Mouse (Mus musculus) gastrocnemius, adult 2 months (tissue): Measurements from ENCODE around the gene Ncln. TPM values are rescaled to one million over a fixed set of nuclear protein-coding genes. Genes with fewer than 3 reads are reported as not detected.

Experiments
- DNase-seq: peaks from one replicate; pipeline ENCODE4 v3.0.0; 2022
- H3K27ac ChIP-seq: fragments of 200-600 bp; 2 replicates; pipeline ENCODE4 v1.8.1; 2022; ENCODE audit warnings: mild to moderate bottlenecking
- H3K4me3 ChIP-seq: fragments of 200-600 bp; 2 replicates; pipeline ENCODE4 v1.8.1; 2022; ENCODE audit warnings: mild to moderate bottlenecking, moderate library complexity
- CTCF ChIP-seq: fragments of 200-600 bp; IDR thresholded peaks from 2 replicates; pipeline ENCODE4 v1.8.1; 2022; ENCODE audit warnings: antibody characterized with exemption, mild to moderate bottlenecking, moderate library complexity
- intact Hi-C: fragments of 180-260 bp; cut with DNase I; formaldehyde crosslinking; loops from one replicate; pipeline ENCODE4 v1.15.1; 2025
- long read RNA-seq, 2 experiments: library from polyadenylated mRNA; stranded (forward); transcript quantifications; one replicate each; pipeline ENCODE4 v2.0.0; 2021
- total RNA-seq, 2 experiments: library from RNA; stranded (reverse); gene quantifications; 2 replicates each; pipeline ENCODE4 v1.2.3; 2021

Ncln gene
- total RNA-seq: 10 to 100 TPM; 38.3 to 44.8 TPM
- long read RNA-seq, experiment 1, transcript Ncln-202 (14 exons, 2,841 nt): minor isoform, 27 of 70 reads
- long read RNA-seq, experiment 1, transcript Ncln-201 (14 exons, 3,118 nt): major isoform, 37 of 70 reads
- long read RNA-seq, experiment 1, partial matches to known transcripts: 1 of 70 reads
- long read RNA-seq, experiment 1, other reads (novel, unspliced or antisense): 5 of 70 reads
- long read RNA-seq, experiment 2, transcript Ncln-202 (14 exons, 2,841 nt): minor isoform, 24 of 75 reads
- long read RNA-seq, experiment 2, transcript Ncln-201 (14 exons, 3,118 nt): major isoform, 33 of 75 reads
- long read RNA-seq, experiment 2, partial matches to known transcripts: 8 of 75 reads
- long read RNA-seq, experiment 2, other reads (novel, unspliced or antisense): 10 of 75 reads

DNA sequence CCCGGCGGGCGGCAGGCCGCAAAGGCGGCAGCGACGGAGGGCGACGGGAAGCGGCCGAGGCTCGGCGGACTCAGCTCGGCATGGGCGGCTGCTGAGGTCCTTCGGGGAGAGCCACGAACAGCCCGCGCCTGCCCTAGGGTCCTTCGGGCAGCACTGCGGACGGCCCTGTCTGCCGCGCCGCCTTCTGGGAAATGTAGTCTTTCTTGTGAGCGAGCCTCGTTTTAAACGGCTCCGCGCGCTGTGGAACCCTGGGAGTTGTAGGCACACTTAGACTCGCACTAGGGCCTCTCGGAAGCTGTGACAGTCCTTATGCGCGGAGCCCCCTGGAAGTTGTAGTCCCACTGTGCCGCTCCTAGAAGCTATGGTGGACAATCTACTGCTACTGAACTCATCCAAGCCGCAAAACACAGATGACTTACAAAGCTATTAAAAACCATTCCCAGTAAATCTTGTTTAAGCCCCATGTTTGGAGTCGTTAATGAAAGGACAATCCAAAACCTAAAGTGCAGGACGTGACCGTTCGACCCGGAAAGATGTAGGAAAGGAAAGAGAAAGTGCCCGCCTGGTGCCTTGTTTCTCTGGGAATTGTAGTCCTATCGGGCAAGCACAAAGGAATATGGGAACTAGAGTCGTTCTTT is at the start of gene Ncln:
Ncln (minus strand) TSS at position 129 of the 638 bp plus-strand sequence.
- Histone ChIP-seq H3K27ac (peak within 1 kb of the TSS; percentile 95), H3K4me3 (peak within 1 kb of the TSS; percentile 91)
- TF ChIP-seq CTCF: no peak
- intact Hi-C loops: loop anchor here (5.0 kb wide), 1 partner anchor 46 kb away; no protein-coding TSS in a partner anchor
- DNase-seq: peak; percentile 98

GRCm38 (mm10) chr10:81545161-81545747 is 49.1 kb upstream of the Ncln start, which contains the start of gene Gna11:
Gene Gna11, minus strand, starts transcription at chr10:81545190.
- no peak for TF ChIP-seq CTCF
- Histone ChIP-seq H3K27ac (peak within 1 kb of the TSS; percentile 96), H3K4me3 (peak within 1 kb of the TSS; percentile 80)
- peak; percentile 100 for DNase-seq
- intact Hi-C loops: loop anchor here (10.0 kb wide), 1 partner anchor 170 kb away; the partner anchor contains the start of gene Fzr1

GRCm38 (mm10) chr10:81544296-81545160 is 48.3 kb upstream of the Ncln start:
- TF ChIP-seq CTCF: no peak
- H3K27ac ChIP-seq: peak overlapping the region; percentile 96
- no peak for DNase-seq
- intact Hi-C loops: loop anchor here (5.0 to 10.0 kb wide), 2 partner anchors 47 to 170 kb away; partner anchors contain the start of genes Fzr1 and Ncln
- peak overlapping the region; percentile 80 for H3K4me3 ChIP-seq

DNA sequence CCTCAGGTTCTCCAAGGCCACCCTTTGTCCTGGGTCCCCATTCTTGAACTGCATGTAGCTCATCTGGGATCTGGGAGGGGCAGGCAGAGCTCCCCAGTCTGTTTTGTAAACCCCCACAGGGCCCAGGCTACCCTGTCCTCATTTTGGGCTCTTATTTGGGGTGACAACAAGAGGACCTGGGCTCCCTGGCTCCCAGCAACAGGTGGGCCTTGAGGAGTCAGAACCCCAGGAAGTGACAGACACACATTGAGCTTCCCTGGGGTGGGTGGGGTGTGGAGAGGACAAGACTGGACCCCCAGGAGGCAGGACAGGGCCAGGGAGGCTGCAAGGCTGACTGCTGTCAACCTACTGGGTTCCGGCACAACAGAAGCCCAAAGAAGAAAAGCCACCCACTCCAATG is 47.4 kb upstream of the Ncln start:
- DNase-seq: no peak
- peak overlapping the region; percentile 96 for H3K27ac ChIP-seq
- no peak for TF ChIP-seq CTCF
- H3K4me3 ChIP-seq: peak overlapping the region; percentile 80
- intact Hi-C loops: loop anchor here (5.0 to 10.0 kb wide), 2 partner anchors 46 to 169 kb away; partner anchors contain the start of genes Fzr1 and Ncln

- no peak for TF ChIP-seq CTCF
- Histone ChIP-seq H3K27ac (peak overlapping the region; percentile 96), H3K4me3 (peak overlapping the region; percentile 80)
- intact Hi-C loops: loop anchor here (5.0 to 10.0 kb wide), 2 partner anchors 46 to 168 kb away; partner anchors contain the start of genes Fzr1 and Ncln
- DNase-seq: no peak
These were observed 46.7 kb upstream of the Ncln start for GRCm38 (mm10) chr10:81542727-81543460.

DNA sequence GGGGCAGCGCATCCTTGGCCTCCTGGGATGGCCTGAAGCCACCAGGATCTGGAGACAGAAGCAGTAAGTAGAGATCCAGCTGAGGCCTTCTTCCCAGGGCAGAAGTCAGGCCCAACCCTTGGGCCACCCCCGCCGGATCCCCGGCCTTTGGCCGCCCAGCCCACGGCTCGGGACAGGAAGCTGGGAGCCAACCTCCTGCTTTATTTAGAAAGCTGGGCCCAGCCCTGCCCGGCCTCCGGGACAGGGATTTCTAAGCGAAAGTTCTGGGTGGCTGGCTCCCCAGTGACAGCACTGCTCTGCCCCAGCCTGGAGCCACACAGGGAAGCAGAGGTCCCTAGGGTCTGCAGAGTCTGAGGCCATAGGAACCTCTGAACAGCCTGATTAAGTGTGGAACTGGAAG is 45.6 kb upstream of the Ncln start:
- H3K4me3 ChIP-seq: peak overlapping the region; percentile 80
- no peak for TF ChIP-seq CTCF
- DNase-seq: peak; percentile 85
- intact Hi-C loops: loop anchor here (5.0 to 10.0 kb wide), 2 partner anchors 45 to 167 kb away; partner anchors contain the start of genes Fzr1 and Ncln
- peak overlapping the region; percentile 96 for H3K27ac ChIP-seq

- DNase-seq: no peak
- intact Hi-C loops: loop anchor here (5.0 to 10.0 kb wide), 2 partner anchors 44 to 167 kb away; partner anchors contain the start of genes Fzr1 and Ncln
- peak overlapping the region; percentile 80 for H3K4me3 ChIP-seq
- no peak for TF ChIP-seq CTCF
- peak overlapping the region; percentile 96 for H3K27ac ChIP-seq
These were observed 45.2 kb upstream of the Ncln start for GRCm38 (mm10) chr10:81541363-81541762.

GRCm38 (mm10) chr10:81538321-81539048 is 42.3 kb upstream of the Ncln start:
- no peak for DNase-seq
- TF ChIP-seq CTCF: no peak
- intact Hi-C loops: no loop called here
- Histone ChIP-seq H3K4me3 (no peak overlapping the region), H3K27ac (no peak overlapping the region)

DNA sequence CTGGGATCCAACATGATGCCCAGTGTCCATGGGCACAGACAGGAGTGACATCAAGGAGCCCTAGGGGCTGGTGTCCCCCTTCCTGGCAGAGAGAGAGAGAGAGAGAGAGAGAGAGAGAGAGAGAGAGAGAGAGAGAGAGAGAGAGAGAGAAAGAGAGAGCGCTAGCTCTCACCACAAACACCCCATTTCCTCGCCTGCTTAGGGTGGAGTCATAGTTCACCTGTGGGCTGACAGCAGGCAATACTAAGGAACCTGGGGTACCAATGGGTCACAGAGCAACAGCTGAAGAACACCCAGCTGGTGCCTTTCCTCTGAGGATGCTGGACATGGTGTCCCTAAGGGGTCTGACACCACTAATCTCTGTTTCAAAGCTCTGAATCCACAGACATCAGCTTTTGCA is 41.2 kb upstream of the Ncln start:
- Histone ChIP-seq H3K27ac (no peak overlapping the region), H3K4me3 (no peak overlapping the region)
- TF ChIP-seq CTCF: no peak
- no peak for DNase-seq
- intact Hi-C loops: no loop called here

GRCm38 (mm10) chr10:81536734-81537133 is 40.5 kb upstream of the Ncln start:
- intact Hi-C loops: no loop called here
- peak; percentile 62 for TF ChIP-seq CTCF
- no peak for DNase-seq
- no peak overlapping the region for H3K4me3 ChIP-seq
- no peak overlapping the region for H3K27ac ChIP-seq
